Mouse (Mus musculus): Measurements from ENCODE around the gene Frmd7.

Frmd7 gene

GRCm38 (mm10) chrX:50863771-50864170 is 78.7 kb downstream of the Frmd7 start:
- DNase-seq, result no peak

GRCm38 (mm10) chrX:50850428-50851184 is 91.9 kb downstream of the Frmd7 start:
- DNase-seq, result no peak

Measured in right cerebral cortex, postnatal 14 days (tissue).